Mouse (Mus musculus) limb, embryonic 12.5 days (tissue): ENCODE data around the gene Npsr1. TPM values are rescaled to one million over a fixed set of nuclear protein-coding genes. Genes with fewer than 3 reads are reported as not detected.

ENCODE experiments used
- ATAC-seq: fragments of 200-750 bp; cut with Nextera tagmentation; 2 replicates; pipeline ENCODE4 v1.8.0; 2017; ENCODE audit warnings: low read depth, moderate TSS enrichment; ENCODE audit not compliant: insufficient number of reproducible peaks, insufficient read depth, low FRiP score, low TSS enrichment
- H3K27ac ChIP-seq: fragments of 300-500 bp; sonication (generic); 2 replicates; pipeline ENCODE4 v1.5.1; 2016; ENCODE audit warnings: mild to moderate bottlenecking, moderate library complexity
- H3K27me3 ChIP-seq: fragments of 300-500 bp; sonication (generic); 2 replicates; pipeline ENCODE4 v1.6.1; 2016; ENCODE audit warnings: mild to moderate bottlenecking, moderate library complexity
- H3K36me3 ChIP-seq: fragments of 300-500 bp; sonication (generic); 2 replicates; pipeline ENCODE4 v1.6.1; 2016; ENCODE audit warnings: mild to moderate bottlenecking, moderate library complexity
- H3K4me1 ChIP-seq: fragments of 300-500 bp; sonication (generic); replicated peaks from 2 replicates; pipeline ENCODE4 v1.6.1; 2016
- H3K4me2 ChIP-seq: fragments of 300-500 bp; sonication (generic); 2 replicates; pipeline ENCODE4 v1.6.1; 2016; ENCODE audit warnings: mild to moderate bottlenecking, moderate library complexity
- H3K4me3 ChIP-seq: fragments of 300-500 bp; sonication (generic); replicated peaks from 2 replicates; pipeline ENCODE4 v1.5.1; 2016; ENCODE audit warnings: mild to moderate bottlenecking
- H3K9ac ChIP-seq: fragments of 300-500 bp; sonication (generic); replicated peaks from 2 replicates; pipeline ENCODE4 v1.6.1; 2016; ENCODE audit warnings: mild to moderate bottlenecking, moderate library complexity
- H3K9me3 ChIP-seq: fragments of 300-500 bp; sonication (generic); 2 replicates; pipeline ENCODE4 v1.6.1; 2016; ENCODE audit warnings: mild to moderate bottlenecking, moderate library complexity
- WGBS: fragments of 180-500 bp; shearing (Covaris S2); methylation state at CpG from one replicate; pipeline ENCODE4 v1.1.7; 2016; 5-methylcytosine and 5-hydroxymethylcytosine counted together
- polyA plus RNA-seq: library from polyadenylated mRNA; unstranded; fragments of >200 nt; fragmentation: Nextera tagmentation; extraction: Ambion mirVana; gene quantifications from 2 replicates; pipeline ENCODE4 v1.2.1, GENCODE M21; 2016

The Npsr1 gene
- polyA plus RNA-seq, 1 experiment from 2014 or later, result not detected

DNA sequence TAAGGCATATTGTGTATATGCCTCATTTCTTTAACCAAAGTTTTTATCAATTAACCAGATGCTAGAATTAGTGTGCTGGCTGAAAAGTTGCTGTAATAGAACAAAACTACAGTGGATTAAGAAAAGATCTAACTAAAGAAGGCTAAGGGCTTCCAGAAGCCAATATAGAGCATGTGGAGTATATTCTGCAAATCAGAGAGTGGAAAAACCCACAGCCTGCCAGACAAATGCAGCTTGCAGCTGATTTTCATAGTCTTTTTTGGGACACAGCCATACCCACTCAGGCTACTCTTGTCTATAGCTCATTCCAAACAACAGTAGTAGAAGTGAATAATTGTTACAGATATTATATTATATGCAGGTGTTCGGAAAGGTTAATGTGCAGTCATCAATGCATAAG lies 138.7 kb downstream of the Npsr1 start:
- H3K4me2 ChIP-seq, result no peak overlapping the region
- H3K9me3 ChIP-seq, result no peaks in the 10 kb centered on the region
- no peaks in the 10 kb centered on the region for H3K36me3 ChIP-seq
- no peaks in the 10 kb centered on the region for H3K4me1 ChIP-seq
- no peak overlapping the region for H3K4me3 ChIP-seq
- 94% methylated on average over 1 of the region's 1 CpGs for WGBS
- H3K27ac ChIP-seq, result no peak overlapping the region
- H3K9ac ChIP-seq, result no peak overlapping the region
- ATAC-seq, result no peak
- no peaks in the 10 kb centered on the region for H3K27me3 ChIP-seq

DNA sequence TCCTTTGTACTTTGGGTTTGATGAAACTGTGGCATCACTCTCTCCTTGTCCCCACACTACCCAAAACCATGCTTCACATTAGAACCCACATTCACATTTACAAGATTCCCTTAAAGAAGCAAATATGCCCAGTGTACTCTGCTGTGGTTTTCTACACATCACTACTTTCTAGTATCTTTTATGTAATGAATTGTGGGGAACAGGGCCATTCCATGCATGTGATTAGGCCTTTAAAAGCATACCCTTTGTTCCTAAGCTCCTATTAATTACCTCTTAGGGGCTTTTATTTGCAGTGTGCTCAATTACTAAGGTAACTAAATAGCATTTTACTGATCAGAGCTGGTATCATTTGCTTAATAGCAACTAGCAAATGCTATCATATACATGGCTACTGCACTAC lies 149.8 kb downstream of the Npsr1 start:
- H3K4me2 ChIP-seq, result no peak overlapping the region
- H3K27me3 ChIP-seq, result no peaks in the 10 kb centered on the region
- ATAC-seq, result no peak
- no peaks in the 10 kb centered on the region for H3K4me1 ChIP-seq
- H3K9me3 ChIP-seq, result no peaks in the 10 kb centered on the region
- no peak overlapping the region for H3K27ac ChIP-seq
- H3K36me3 ChIP-seq, result no peaks in the 10 kb centered on the region
- no peak overlapping the region for H3K9ac ChIP-seq
- no peak overlapping the region for H3K4me3 ChIP-seq

DNA sequence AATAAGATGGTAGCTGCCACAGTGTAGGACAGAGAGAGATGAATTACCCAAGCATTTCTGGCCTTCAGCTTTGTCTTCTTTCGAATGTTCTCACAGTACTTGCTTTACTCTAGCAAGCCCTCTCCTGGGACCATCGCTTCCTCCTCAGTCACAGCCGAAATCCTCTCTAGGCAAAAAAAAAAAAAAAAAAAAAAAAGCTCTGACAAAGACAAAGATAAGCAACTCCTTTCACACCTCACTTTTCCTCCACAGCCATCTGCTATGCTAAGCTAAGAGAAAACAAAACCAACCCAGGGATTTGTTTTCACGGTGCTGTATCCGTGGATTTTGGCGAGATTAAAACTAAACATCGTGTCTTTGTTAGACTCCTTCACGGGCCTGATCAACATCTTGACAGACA lies 156.4 kb downstream of the Npsr1 start:
- no peaks in the 10 kb centered on the region for H3K9me3 ChIP-seq
- no peaks in the 10 kb centered on the region for H3K36me3 ChIP-seq
- H3K4me2 ChIP-seq, result no peak overlapping the region
- WGBS, result 73% methylated on average over 8 of the region's 8 CpGs
- no peaks in the 10 kb centered on the region for H3K27me3 ChIP-seq
- no peak for ATAC-seq
- no peak overlapping the region for H3K9ac ChIP-seq
- no peak overlapping the region for H3K4me3 ChIP-seq
- H3K4me1 ChIP-seq, result no peaks in the 10 kb centered on the region
- no peak overlapping the region for H3K27ac ChIP-seq

DNA sequence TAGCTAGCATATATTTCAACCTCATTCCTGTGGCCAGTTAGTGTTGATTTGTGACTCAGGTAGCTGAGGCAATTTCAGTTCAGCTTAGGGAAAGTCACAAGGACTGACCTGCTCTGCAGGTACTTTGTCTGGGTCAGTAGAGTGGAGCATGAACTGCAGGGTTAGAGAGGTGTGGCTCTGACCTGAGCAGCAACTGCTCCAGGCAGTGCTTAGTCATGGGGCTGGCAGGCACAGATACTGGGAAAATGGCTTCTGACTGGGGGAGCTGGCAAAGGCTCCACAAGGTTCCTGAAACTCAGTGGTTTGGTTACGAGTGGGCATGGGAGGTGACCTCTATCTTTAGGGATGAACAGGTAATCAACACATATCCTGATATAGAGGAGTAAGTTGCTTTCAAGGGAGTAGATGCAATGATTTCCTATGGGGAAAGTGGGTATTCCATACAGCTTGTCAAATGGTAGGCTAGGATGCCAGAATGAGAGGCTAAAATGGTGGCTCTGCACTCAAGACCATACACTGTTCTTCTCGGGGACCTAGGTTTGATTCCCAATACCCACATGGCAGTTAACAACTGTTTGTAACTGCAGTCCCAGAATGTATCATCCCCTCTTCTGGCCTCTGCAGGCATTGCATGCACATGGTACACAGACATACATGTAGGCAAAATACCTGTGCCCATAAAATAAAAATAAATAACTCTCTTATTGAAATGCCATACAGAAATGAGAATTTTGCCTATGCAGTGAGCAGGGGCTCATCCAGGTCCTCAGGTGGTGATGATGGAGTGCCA lies 182.9 kb downstream of the Npsr1 start:
- H3K4me2 ChIP-seq, result no peak overlapping the region
- H3K9me3 ChIP-seq, result no peaks in the 10 kb centered on the region
- no peak overlapping the region for H3K27ac ChIP-seq
- no peaks in the 10 kb centered on the region for H3K27me3 ChIP-seq
- H3K9ac ChIP-seq, result no peak overlapping the region
- WGBS, result 84% methylated on average over 2 of the region's 2 CpGs
- ATAC-seq, result no peak
- no peaks in the 10 kb centered on the region for H3K36me3 ChIP-seq
- H3K4me3 ChIP-seq, result no peak overlapping the region
- no peaks in the 10 kb centered on the region for H3K4me1 ChIP-seq

DNA sequence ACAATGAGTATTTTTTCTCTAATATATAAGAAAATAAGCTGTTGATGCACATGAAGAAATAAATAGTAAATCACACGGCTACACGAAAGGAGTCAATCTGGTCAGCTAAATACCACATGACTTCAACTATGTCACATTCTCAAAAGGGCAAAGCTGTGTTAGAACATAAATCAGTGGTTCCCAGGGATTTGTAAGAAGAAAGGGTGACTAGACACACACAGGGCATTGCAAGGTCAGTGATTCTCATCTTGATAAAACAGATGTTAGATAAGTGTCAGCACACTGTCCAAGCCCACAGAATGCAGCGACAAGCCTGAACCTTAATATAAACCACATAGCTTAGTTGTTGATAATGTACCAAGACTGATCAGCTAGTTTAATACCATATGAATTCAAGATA lies 184.8 kb downstream of the Npsr1 start:
- no peak for ATAC-seq
- Histone ChIP-seq H3K4me3 (no peak overlapping the region), H3K4me1 (no peaks in the 10 kb centered on the region), H3K9ac (no peak overlapping the region), H3K27ac (no peak overlapping the region), H3K9me3 (no peaks in the 10 kb centered on the region), H3K36me3 (no peaks in the 10 kb centered on the region), H3K27me3 (no peaks in the 10 kb centered on the region), H3K4me2 (no peak overlapping the region)
- WGBS, result 84% methylated on average over 3 of the region's 3 CpGs

DNA sequence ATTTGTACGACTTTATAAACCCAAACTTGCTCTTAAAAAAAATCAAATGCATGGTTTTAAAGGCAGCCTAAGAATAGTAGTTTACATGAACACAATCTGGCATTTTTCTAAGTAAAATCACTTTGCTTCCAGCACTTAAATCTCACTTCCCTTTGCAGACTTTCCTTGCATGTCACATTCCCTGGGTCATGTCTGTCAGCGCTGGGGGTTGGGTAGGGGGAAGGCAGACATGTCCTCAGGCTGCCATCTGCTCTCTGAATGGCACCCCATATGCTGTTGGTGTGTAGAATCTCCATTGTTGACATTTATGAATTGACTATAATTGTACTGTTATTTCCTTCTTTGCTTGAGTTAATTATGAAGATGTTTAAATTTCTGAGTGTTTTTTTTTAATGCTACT lies 185.3 kb downstream of the Npsr1 start:
- no peak for ATAC-seq
- Histone ChIP-seq H3K9me3 (no peaks in the 10 kb centered on the region), H3K27me3 (no peaks in the 10 kb centered on the region), H3K4me3 (no peak overlapping the region), H3K4me2 (no peak overlapping the region), H3K4me1 (no peaks in the 10 kb centered on the region), H3K27ac (no peak overlapping the region), H3K9ac (no peak overlapping the region), H3K36me3 (no peaks in the 10 kb centered on the region)
- 61% methylated on average over 2 of the region's 2 CpGs for WGBS

DNA sequence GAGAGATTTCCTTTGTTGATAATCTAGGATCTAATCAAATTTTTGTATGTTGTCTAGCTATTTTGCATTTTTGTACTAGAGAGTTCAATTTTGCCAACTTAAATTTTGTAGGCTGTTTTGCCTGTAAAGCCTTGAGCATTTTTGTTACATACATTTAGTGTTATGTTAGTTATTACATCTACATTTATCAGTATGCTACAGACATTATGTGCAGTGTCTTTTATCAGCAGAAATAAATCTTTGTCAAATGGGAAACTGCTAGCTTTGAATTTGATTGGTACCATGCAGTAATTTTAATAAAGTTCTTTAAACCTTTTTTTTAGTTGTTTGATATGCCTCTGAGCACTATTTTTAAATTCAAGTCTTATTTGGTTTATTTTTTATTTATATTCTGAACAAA lies 185.7 kb downstream of the Npsr1 start:
- no peak overlapping the region for H3K4me3 ChIP-seq

DNA sequence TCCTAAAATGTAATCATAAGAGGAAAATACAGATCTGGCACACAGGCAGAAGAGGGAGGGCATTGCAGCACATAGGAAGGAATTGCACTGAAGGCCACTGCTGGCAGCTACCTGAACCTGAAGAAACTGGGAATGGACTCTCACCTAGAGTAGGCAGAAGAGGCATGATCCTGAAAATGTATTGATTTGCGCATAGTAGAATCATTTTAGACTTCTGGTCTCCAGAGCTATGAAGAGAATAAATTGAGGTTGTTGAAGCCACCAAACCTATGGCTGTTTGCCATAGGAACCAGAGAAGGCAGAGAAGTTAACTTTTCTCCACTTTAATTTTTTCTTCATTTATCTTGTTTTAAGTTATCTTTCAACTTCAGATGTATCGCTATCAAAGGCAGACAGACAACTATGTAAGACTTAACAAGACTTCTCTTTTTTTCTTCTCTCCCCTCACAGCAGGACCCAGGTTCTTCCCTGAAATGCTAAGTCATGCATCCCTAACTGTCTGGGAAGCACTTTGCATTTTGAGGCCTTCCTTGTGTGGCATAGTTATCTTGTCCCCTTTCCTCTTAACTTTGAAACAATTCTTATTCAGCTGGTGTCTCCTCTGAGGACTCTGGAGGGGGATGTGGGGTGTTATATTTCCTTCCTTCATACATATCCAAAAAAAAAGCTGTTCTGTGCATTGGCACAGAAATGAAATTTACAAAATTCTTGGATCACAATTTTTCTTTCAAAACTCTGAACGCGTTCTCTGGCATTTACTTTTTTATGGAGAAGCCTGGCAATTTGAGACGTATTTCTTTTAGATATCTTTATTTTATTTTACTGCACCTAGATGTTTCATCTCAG lies 186.7 kb downstream of the Npsr1 start:
- no peak overlapping the region for H3K4me2 ChIP-seq
- 84% methylated on average over 5 of the region's 5 CpGs for WGBS

More for the DNA sequence above, 185.7 kb downstream of the Npsr1 start:
- Histone ChIP-seq H3K4me2 (no peak overlapping the region), H3K9me3 (no peaks in the 10 kb centered on the region), H3K9ac (no peak overlapping the region), H3K36me3 (no peaks in the 10 kb centered on the region), H3K27ac (no peak overlapping the region), H3K4me1 (no peaks in the 10 kb centered on the region), H3K27me3 (no peaks in the 10 kb centered on the region)
- no peak for ATAC-seq

DNA sequence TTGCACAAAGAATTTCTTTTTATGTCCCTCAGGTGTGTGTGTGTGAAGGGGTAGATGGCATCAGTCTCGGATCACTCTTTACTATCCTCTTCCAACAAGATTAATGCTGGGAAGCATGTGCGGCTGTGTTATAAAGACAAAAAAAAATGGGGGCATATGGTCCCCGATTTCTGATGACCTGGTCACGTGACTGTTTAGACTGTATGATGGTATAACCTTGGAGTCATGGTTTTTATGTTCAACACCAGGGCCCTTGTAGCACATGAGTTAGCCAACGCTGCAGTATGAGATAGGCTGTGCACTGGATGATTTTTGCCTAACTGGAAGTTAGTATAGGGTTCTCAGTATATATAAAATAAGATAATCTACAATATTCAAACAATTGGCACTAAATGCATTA lies 187.6 kb downstream of the Npsr1 start:
- no peaks in the 10 kb centered on the region for H3K27me3 ChIP-seq
- 89% methylated on average over 5 of the region's 5 CpGs for WGBS
- no peak overlapping the region for H3K9ac ChIP-seq
- ATAC-seq, result no peak
- no peaks in the 10 kb centered on the region for H3K36me3 ChIP-seq
- H3K27ac ChIP-seq, result no peak overlapping the region
- no peaks in the 10 kb centered on the region for H3K9me3 ChIP-seq
- H3K4me1 ChIP-seq, result no peaks in the 10 kb centered on the region
- no peak overlapping the region for H3K4me2 ChIP-seq
- no peak overlapping the region for H3K4me3 ChIP-seq

More for the DNA sequence above, 186.7 kb downstream of the Npsr1 start:
- H3K9ac ChIP-seq, result no peak overlapping the region
- H3K27ac ChIP-seq, result no peak overlapping the region
- no peak overlapping the region for H3K4me3 ChIP-seq
- no peak for ATAC-seq
- no peaks in the 10 kb centered on the region for H3K36me3 ChIP-seq
- no peaks in the 10 kb centered on the region for H3K4me1 ChIP-seq
- no peaks in the 10 kb centered on the region for H3K9me3 ChIP-seq
- no peaks in the 10 kb centered on the region for H3K27me3 ChIP-seq

DNA sequence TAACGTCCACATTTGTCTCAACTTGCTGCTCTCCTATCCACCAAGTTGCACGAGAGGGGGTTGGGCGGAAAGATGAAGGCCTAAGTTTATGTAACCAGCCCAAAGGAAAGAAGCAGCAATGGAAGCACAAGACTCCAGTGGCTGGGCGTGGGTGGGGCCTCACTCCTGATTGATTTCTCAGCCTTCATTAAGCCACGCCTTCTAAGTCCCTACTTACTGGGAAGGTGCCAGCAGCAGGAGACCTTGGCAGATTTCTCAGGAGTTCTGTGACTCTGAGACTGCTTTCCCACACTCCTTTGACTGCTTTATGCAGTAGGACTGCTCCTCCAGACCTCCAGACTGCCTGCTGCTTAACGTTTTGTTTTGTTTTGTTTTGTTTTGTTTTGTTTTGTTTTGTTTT lies 193.6 kb downstream of the Npsr1 start:
- H3K9ac ChIP-seq, result no peak overlapping the region
- 38% methylated on average over 6 of the region's 6 CpGs for WGBS
- H3K27ac ChIP-seq, result no peak overlapping the region
- no peaks in the 10 kb centered on the region for H3K36me3 ChIP-seq
- H3K4me3 ChIP-seq, result no peak overlapping the region
- H3K27me3 ChIP-seq, result no peaks in the 10 kb centered on the region
- H3K9me3 ChIP-seq, result no peaks in the 10 kb centered on the region
- H3K4me1 ChIP-seq, result no peaks in the 10 kb centered on the region
- 0 out of 2 replicates have a peak, but pooled peaks have one; percentile 20 for ATAC-seq
- no peak overlapping the region for H3K4me2 ChIP-seq

DNA sequence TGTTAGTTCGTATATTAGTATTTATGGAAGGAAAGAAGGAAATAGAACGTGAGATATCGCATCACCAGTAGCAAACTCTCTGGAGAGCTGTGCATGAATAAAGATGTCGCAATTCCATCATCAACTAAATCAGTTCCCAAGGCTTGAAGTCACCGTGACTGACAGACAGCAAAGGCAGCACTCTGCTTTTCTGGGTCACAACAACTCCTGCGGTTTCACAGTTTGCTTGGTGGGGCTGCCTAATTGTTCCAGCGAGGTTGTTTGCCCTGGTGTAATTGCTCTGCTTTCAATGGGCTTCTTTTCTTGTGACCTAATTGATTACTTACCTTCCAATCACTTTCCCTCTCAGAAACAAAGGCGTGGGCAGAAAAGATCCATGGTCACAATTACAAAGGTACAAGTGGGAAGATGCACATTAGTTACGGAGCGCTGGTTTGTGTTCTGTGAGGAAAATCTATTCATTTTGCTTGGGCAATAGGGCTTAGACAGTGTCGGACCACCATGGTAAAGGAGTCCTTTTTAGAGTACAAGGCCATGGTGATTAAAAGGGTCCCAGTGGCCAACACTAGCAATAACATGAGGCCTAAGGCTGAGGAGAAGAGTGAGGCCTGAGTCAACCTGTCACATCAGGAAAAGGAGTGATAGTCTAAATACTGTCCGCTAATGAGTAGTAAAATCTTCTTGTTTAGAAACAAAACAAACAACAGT lies 195.6 kb downstream of the Npsr1 start:
- WGBS, result 69% methylated on average over 12 of the region's 12 CpGs
- H3K4me2 ChIP-seq, result no peak overlapping the region
- H3K9me3 ChIP-seq, result no peaks in the 10 kb centered on the region
- H3K9ac ChIP-seq, result no peak overlapping the region
- no peaks in the 10 kb centered on the region for H3K27me3 ChIP-seq
- no peaks in the 10 kb centered on the region for H3K4me1 ChIP-seq
- no peak overlapping the region for H3K27ac ChIP-seq
- no peak overlapping the region for H3K4me3 ChIP-seq
- no peaks in the 10 kb centered on the region for H3K36me3 ChIP-seq
- ATAC-seq, result no peak
